Mouse (Mus musculus): ENCODE results near the gene Pnpo.

GRCm38 (mm10) chr11:96957061-96957805 lies 13.4 kb upstream of the Pnpo start:
- no peak for TF ChIP-seq CTCF (conservative IDR thresholded peaks at IDR 0.05; ENCODE audit: low read length)
- no peak for TF ChIP-seq POU5F1 (IDR thresholded peaks at IDR 0.05; ENCODE audit: borderline replicate concordance, low read length)
- TF ChIP-seq NANOG (IDR thresholded peaks at IDR 0.05; ENCODE audit: borderline replicate concordance, low read length): no peak

Data from E14TG2a.4 (cell line).